Mouse (Mus musculus) layer of hippocampus, adult 9-10 months (tissue): ENCODE measurements at regions not wholly inside any gene's neighbourhood (a gene's known extent, or its start where the extent isn't known, plus 50 kb on each side); places are given as distances from the start of the nearest gene placed in this dataset.

ENCODE experiments used
- DNase-seq: peaks from one replicate; pipeline ENCODE4 v3.0.0; 2022; ENCODE audit warnings: low spot score

GRCm38 (mm10) chr9:17454397-17454796 is 837.5 kb upstream of the Chordc1 start:
- DNase-seq: no peak

DNA sequence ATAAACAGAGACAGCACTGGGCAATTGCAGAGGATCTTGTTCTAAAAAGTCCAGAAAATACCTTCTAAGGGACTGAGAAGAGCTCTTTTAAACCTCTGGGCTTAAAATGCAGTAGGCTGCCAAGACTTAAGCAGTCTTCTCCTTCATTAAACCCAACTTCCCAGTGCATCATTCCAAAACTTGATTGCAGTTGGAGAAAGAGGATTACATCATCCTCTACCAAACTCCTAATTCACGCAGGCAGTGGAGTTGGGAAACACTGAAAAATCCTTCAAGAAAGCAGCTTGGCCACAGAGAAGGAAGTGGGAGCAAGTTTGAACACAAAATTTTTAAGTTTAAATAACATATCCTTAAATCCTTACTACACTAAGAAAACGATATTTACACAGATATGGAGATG is 825.5 kb upstream of the Chordc1 start:
- DNase-seq: no peak

DNA sequence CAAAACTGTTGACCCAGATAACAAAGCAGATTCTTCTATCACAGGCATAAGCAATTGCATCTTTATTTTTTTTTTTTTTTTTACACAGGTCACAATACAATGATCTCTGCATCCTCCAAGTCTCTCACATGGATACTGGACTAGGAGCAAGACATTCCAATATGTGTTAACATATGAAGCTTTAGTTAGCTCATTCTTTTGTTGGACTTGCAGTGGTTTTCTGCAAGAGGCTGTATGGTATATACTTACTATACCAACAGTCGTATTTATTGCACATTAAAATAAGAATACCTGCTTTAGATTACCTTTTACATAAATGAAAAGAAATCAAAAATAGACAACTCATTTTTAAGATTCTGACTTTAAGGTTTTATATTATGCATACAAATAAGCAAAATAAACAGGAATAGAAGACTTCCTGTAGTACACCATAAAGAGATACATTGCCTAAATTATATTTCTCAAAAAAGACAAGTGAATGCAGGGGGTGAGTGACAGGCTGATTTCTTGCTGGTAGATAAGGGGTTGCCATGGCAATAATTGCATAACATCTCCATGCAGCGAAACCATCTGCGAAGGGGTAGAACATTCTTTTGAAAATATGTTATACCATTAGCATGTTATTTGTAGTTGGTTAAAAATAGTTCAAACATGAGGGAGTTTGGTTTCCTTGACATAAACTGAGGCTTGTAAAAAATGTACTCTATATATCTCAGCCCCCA is 807.1 kb upstream of the Chordc1 start:
- peak; percentile 66 for DNase-seq

GRCm38 (mm10) chr9:17500161-17500756 is 791.7 kb upstream of the Chordc1 start:
- DNase-seq: no peak

DNA sequence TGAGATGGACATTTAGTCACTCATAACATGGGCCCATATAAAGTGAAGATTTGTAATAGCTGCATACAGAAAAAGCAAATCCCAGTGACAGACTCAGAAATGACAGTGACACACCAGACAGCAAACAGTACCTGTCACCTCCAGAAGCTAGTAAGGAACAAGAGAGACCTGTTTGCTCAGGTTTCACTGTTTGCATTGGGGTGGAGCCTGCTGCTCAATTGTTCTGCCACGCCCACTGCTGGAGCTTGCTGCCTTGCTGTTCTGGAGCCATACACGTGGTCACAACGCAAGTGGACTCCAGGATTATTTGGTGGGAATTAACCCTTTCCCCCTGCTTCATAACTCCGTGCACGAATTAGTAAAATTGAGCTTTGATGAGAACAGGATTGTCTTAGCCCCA is 783.2 kb upstream of the Chordc1 start:
- DNase-seq: no peak

GRCm38 (mm10) chr9:17556186-17556585 is 735.7 kb upstream of the Chordc1 start:
- DNase-seq: no peak

GRCm38 (mm10) chr9:17557611-17558370 is 734.1 kb upstream of the Chordc1 start:
- no peak for DNase-seq

GRCm38 (mm10) chr9:17567784-17568518 is 724.0 kb upstream of the Chordc1 start:
- no peak for DNase-seq

GRCm38 (mm10) chr9:17587558-17587957 is 704.4 kb upstream of the Chordc1 start:
- no peak for DNase-seq

DNA sequence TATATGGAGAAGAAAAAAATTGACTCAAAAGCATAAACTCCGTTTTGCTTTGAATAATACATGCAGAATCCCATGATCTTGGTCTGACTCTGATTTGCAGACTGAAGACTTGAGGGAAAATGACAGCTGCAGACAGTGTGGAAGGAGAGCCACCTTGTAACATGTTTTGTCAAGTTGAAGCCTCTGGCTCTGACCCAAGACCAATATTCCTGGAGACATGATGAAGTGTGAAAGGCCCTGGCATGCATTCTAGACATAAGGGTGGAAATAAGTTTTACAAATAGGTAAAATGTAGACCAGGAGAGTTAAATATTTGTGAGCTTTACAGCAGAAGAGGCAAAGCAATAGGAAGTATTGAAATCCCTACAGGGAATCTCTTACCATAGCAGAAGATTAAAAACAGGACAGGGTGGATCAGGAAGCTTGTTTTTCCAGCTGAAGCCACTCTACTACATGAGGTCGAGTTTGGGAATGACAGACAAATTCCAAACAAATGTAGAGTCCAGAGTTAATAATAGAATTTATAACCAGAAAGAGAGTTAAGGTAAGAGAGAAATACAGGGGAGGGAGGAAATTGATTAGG is 703.9 kb upstream of the Chordc1 start:
- no peak for DNase-seq

- no peak for DNase-seq
Observed at GRCm38 (mm10) chr9:17611146-17611545, 680.8 kb upstream of the Chordc1 start.

DNA sequence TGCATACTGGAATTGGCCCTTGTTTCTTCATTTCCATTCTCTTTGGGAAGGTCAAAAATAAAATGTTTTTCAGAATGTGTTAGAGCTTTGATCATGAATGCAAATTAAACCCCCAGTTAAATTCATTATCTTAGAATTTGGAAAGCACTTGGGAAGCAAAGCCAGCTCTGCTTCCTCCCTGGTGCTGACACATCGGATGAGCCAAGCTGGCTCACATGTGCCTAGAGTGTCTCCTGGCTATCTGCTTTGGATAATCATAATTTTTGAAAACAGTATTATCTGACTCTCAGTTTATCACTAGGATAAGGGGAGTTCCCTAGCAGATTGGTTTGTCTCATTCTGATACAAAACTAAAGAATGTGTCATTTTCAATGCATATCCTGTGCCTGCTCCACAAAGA is 649.4 kb upstream of the Chordc1 start:
- DNase-seq: no peak

- no peak for DNase-seq
Observed at GRCm38 (mm10) chr9:17645882-17646626, 645.9 kb upstream of the Chordc1 start.

DNA sequence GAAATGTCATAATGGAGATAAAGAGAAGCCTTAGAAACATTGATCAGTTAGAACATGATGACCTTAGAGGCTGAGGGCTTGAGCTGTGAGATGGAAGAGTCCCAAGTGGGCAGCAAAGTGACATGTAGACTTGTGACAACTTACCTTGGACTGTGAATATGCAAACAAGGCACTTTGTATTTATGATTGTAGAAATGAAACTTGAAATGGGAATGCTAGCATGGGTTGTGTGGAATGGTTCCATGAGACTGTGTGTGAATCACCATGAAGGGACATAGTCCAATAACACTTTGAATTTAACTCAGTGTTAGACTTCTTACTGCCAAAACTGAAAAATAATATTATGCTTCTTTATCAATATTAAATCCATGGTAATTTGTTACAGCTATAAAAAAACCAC is 638.1 kb upstream of the Chordc1 start:
- no peak for DNase-seq

GRCm38 (mm10) chr9:17664113-17664512 is 627.8 kb upstream of the Chordc1 start:
- DNase-seq: no peak

DNA sequence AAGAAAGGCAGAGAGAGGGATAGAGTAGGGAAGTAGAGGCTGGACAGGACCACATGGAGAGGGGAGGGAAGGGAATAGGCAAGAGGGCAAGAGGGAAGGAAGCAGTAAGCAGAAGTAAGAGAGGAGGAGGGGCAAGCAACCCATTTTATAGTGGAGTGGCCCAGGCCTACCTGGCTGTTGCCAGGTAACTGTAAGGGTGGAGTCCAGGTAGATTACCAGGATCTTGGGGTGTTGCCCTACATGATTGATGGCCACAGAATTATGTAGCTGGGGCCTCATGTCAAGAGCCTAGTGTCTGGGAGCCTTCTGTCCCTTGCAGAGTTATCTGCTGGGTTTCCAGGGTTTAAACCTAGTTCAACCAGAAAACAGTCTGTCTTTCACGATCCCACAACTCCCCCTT is 623.7 kb upstream of the Chordc1 start:
- DNase-seq: no peak

- no peak for DNase-seq
Observed at GRCm38 (mm10) chr9:17675519-17675918, 616.4 kb upstream of the Chordc1 start.
